Mouse (Mus musculus): ENCODE data around the gene Zfp354a.

GRCm38 (mm10) chr11:51060981-51061380, 1.9 kb downstream of the Zfp354a start:
- TF ChIP-seq CTCF (IDR thresholded peaks at IDR 0.05; ENCODE audit: low read depth) (no peak), EP300 (IDR thresholded peaks at IDR 0.05; ENCODE audit: low read depth) (no peak)
